Mouse (Mus musculus) hematopoietic stem cell, adult 5-6 weeks (primary cell): ENCODE measurements around the gene Cnpy3. TPM values are rescaled to one million over a fixed set of nuclear protein-coding genes. Genes with fewer than 3 reads are reported as not detected.
A peak's percentile ranks its signal among the peaks of the same experiment; 100 is the strongest.
"Not testable (repeated sequence)": the region's sequence is repeated elsewhere in the genome, so short reads cannot be mapped to it uniquely, and the experiment has no call there.

Experiments
- ATAC-seq, 2 experiments: fragments of 125-278 bp in 1 of 2; replicated peaks in 1 of 2; 2 replicates each; pipeline ENCODE4 v1.8.0; 2016 to 2017; ENCODE audit warnings: inconsistent platforms in 2 of 2, mild to moderate bottlenecking in 2 of 2, moderate number of reproducible peaks in 2 of 2, low read depth in 1 of 2, moderate TSS enrichment in 1 of 2; ENCODE audit not compliant: low FRiP score in 2 of 2, poor library complexity in 2 of 2, severe bottlenecking in 2 of 2, insufficient read depth in 1 of 2, low TSS enrichment in 1 of 2
- total RNA-seq: library from RNA; stranded (forward); fragments of 172-1452, 232-1000 nt; gene quantifications from 2 replicates; pipeline ENCODE4 v1.2.3, GENCODE M21; 2017

Gene Cnpy3
- total RNA-seq, result 71.4 and 84.6 TPM in 2 replicates

- ATAC-seq, result peak; percentile 90 to 94
These were observed at the start of gene Cnpy3 for GRCm38 (mm10) chr17:46751794-46752556. Cnpy3 (minus strand) TSS chr17:46752214.

- no peak for ATAC-seq
These were observed 49.7 kb upstream of the Cnpy3 start for GRCm38 (mm10) chr17:46801761-46802160.

GRCm38 (mm10) chr17:46799680-46800079, 47.7 kb upstream of the Cnpy3 start:
- peak in 1 of 2 experiments; percentile 48; a peak in 2 of 4 replicates for ATAC-seq

- ATAC-seq, result no peak
These were observed 45.4 kb upstream of the Cnpy3 start for GRCm38 (mm10) chr17:46797386-46797785.

- ATAC-seq, result no peak
These were observed 44.7 kb upstream of the Cnpy3 start for GRCm38 (mm10) chr17:46796743-46797142.

- ATAC-seq, result no peak
These were observed 40.9 kb upstream of the Cnpy3 start for GRCm38 (mm10) chr17:46792963-46793362.

GRCm38 (mm10) chr17:46787974-46788373, 36.0 kb upstream of the Cnpy3 start:
- ATAC-seq, result not testable (repeated sequence)

GRCm38 (mm10) chr17:46786952-46787351, 34.9 kb upstream of the Cnpy3 start:
- no peak for ATAC-seq

GRCm38 (mm10) chr17:46783222-46783565, 31.2 kb upstream of the Cnpy3 start:
- ATAC-seq, result no peak

GRCm38 (mm10) chr17:46782341-46783221, 30.6 kb upstream of the Cnpy3 start, which contains the start of gene Rpl7l1:
Rpl7l1 (minus strand) TSS chr17:46782672.
- ATAC-seq, result peak; percentile 91 to 94

GRCm38 (mm10) chr17:46781876-46782275, 29.9 kb upstream of the Cnpy3 start:
- ATAC-seq, result no peak

GRCm38 (mm10) chr17:46776087-46776486, 24.1 kb upstream of the Cnpy3 start:
- ATAC-seq, result no peak

- ATAC-seq, result no peak
These were observed 23.1 kb upstream of the Cnpy3 start for GRCm38 (mm10) chr17:46775070-46775469.

GRCm38 (mm10) chr17:46774131-46774472, 22.1 kb upstream of the Cnpy3 start:
- ATAC-seq, result no peak

- no peak for ATAC-seq
These were observed 21.5 kb upstream of the Cnpy3 start for GRCm38 (mm10) chr17:46773278-46774130.

GRCm38 (mm10) chr17:46772404-46773277, 20.6 kb upstream of the Cnpy3 start, which contains the start of gene 2310039H08Rik:
2310039H08Rik (plus strand) TSS chr17:46772635.
- peak; percentile 76 to 84 for ATAC-seq

- no peak for ATAC-seq
These were observed 20.0 kb upstream of the Cnpy3 start for GRCm38 (mm10) chr17:46772038-46772403.
